Mouse (Mus musculus) adrenal gland, adult 8-10 months (tissue): Measurements from ENCODE around the gene Neurod1. TPM values are rescaled to one million over a fixed set of nuclear protein-coding genes. Genes with fewer than 3 reads are reported as not detected.

Source experiments
- DNase-seq: peaks from one replicate; pipeline ENCODE4 v3.0.0; 2022
- total RNA-seq, 4 experiments: library from RNA; stranded (reverse); gene quantifications; 2 replicates each; pipeline ENCODE4 v1.2.4; 2022

Gene Neurod1
- not detected for total RNA-seq

- no peak for DNase-seq
These were observed at the start of gene Neurod1, which contains the start of gene Cerkl for GRCm38 (mm10) chr2:79456575-79457349. Neurod1 (minus strand) TSS chr2:79456751. Cerkl (minus strand) TSS chr2:79456785.

DNA sequence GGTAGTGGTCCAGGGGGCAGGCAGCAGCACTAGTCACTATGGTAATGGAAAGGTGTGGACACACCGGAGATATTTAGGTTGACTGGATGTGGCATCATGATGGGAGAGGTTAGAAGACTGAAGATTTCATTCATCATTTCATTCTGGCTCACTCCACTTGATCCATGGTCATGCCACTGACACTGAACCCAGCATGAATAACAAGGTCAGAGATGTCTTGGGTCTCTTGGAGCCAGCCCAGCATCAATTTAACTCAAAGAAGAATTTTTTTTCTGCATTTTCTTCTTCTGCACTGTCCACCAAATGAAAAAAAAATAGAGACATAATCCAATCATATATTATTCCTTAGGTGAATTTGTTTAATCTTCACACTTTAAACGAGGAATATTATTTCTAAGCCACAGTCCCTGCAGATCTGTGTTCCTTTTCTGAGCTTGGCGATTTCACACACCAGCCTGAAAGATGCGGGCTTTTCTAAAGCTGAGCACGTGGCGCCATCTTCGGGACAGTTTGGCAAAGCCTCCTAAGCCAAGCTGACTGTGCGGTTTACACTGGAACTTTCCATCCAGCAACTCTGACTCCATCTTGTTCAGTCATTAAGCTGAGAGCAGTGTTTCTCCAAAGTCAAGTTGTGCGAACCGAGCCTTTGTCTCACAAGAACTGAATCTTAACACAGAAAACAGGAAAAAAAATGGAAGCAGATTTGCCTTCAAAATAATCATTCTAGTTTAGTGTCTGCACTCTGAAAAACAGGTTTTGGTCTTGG lies 42.6 kb upstream of the Neurod1 start:
- DNase-seq = peak; percentile 14

DNA sequence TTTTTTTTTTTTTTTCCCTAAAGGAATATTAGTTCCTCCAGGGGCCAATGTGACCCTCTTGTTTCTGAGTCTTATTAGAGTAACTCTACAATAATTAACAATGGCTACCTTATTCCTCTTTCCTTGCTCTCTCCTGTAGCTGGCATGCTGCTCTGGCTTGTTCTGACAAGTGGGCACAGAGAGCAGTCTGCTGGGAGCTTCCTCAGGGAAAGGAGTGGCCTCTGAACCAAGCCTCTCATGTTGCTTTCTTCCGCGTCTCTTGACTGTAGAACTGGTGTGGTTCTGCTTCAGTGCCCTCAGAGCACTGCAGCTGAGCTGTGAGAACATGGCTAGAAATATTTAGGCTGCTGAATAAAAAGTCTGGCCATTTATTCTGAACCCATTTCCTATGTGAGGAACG lies 28.6 kb upstream of the Neurod1 start:
- no peak for DNase-seq

DNA sequence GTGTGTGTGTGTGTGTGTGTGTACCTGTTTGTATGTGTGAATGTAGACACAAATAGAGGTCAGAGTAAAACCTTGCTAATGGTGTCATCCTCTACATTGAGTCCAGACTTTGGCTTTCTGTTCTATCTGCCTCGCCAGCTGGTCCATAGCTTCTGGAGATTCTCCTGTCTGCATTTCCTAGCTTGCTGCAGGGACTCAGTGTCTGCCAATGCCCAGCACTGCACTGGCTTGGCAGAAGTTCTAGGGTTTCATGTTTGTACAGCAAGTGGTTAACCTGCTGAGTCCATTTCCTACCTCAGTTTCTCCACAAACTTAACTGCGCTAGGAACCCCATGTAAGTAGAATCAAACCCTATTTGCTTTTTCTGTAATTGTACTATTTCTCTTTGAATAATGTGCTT lies 26.0 kb upstream of the Neurod1 start:
- DNase-seq = no peak

GRCm38 (mm10) chr2:79462411-79462810 lies 5.9 kb upstream of the Neurod1 start:
- no peak for DNase-seq

- no peak for DNase-seq
These were observed 5.3 kb upstream of the Neurod1 start for GRCm38 (mm10) chr2:79461861-79462260.

DNA sequence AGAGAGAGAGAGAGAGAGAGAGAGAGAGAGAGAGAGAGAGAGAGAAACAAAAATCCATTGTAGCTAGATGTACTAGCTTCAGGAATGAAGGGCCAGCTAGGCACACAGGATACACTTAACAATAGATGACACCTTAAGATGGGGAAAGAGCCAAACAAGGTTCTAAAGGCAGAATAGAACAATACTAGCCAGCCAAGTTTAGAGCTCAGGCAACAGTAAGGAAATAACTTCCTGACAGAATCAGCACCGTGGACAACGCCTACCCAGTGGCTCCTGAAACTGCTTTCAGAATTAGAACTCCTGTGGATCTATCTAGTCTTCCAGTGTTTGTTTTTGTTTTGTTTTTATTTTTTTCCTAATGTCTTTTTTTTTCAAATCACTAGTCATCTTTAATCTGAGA lies 4.0 kb upstream of the Neurod1 start:
- no peak for DNase-seq

DNA sequence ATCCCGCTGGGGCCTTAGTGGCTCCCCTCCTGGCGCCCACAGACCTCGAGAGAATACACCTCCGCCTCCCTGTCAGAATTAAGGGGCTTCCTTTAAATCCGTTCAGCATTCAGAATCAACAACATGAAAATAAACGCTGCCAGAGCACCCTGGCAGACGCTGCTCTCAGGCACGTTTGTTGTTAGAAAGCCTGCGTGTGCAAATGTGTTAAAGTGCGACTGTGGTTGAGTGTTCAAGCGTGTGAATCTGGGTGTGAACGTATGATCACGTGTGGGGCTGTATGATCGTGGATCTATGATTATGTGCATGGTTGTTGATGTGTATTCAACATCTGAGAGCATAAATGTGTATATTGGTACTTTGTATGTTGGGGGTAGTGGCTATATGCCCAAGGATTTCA lies 3.6 kb upstream of the Neurod1 start:
- DNase-seq = no peak

- DNase-seq = no peak
These were observed 2.8 kb upstream of the Neurod1 start for GRCm38 (mm10) chr2:79459061-79460045.

- DNase-seq = no peak
These were observed 1.4 kb upstream of the Neurod1 start for GRCm38 (mm10) chr2:79457932-79458331.

GRCm38 (mm10) chr2:79457434-79457833 lies 883 bp upstream of the Neurod1 start:
- no peak for DNase-seq

DNA sequence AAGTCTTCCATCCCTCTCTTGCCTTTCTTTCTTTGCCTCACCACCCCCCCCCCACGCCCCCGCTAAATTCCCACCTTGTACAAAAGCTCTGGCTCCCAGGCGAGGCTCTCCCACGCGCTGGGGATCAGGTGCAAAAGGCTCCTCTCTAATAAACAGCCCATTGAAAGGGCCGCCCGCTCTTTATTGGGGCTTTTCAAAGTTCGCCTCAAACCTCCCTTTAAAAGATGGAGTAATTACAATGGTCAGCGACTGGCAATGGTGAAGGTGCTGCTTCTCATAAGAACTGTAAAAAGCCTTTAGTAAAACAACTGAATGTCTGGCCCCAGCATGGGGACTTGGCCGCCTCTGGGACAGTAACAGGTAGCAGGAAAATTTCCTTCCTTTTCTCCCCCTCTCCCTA lies 905 bp downstream of the Neurod1 start:
- no peak for DNase-seq

- DNase-seq = no peak
These were observed 1.6 kb downstream of the Neurod1 start for GRCm38 (mm10) chr2:79454786-79455446.

- DNase-seq = peak; percentile 15
These were observed 2.4 kb downstream of the Neurod1 start for GRCm38 (mm10) chr2:79453901-79454781.

- DNase-seq = no peak
These were observed 5.1 kb downstream of the Neurod1 start for GRCm38 (mm10) chr2:79451438-79451837.

DNA sequence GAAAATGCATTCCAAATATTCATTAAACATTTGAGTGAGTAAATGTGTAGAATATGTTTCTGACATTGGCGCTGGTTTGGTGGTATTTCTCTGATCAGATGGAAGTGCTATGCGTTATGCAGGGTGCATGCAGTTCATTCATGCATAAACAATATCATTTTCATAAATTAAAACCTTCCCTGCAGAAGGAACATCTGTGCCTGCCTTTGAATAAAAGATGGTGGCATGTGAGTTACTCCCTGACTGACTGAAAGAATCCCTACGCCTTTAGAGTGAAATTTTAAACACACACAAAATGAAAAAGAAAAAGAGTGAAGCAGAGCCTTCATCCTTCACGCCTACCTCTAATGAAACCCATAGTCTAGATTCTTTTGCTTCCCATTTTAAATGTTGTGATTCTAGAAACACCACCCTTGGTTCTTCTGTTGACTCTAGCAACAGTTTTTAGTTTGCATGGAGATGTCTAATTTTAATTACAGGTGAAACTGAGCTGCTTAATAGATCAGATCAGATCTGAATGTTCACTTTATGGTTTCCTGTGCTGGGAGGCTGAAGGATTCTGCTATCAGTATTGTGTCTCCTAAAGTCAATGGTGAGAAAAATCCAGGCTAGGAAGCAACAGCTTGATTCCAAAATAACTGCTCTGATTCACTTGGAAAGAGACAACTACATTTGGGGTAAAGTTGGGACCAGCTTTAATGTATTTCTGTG lies 5.7 kb downstream of the Neurod1 start:
- DNase-seq = no peak

- no peak for DNase-seq
These were observed 7.2 kb downstream of the Neurod1 start for GRCm38 (mm10) chr2:79449371-79449770.

- no peak for DNase-seq
These were observed 9.4 kb downstream of the Neurod1 start for GRCm38 (mm10) chr2:79447198-79447597.

DNA sequence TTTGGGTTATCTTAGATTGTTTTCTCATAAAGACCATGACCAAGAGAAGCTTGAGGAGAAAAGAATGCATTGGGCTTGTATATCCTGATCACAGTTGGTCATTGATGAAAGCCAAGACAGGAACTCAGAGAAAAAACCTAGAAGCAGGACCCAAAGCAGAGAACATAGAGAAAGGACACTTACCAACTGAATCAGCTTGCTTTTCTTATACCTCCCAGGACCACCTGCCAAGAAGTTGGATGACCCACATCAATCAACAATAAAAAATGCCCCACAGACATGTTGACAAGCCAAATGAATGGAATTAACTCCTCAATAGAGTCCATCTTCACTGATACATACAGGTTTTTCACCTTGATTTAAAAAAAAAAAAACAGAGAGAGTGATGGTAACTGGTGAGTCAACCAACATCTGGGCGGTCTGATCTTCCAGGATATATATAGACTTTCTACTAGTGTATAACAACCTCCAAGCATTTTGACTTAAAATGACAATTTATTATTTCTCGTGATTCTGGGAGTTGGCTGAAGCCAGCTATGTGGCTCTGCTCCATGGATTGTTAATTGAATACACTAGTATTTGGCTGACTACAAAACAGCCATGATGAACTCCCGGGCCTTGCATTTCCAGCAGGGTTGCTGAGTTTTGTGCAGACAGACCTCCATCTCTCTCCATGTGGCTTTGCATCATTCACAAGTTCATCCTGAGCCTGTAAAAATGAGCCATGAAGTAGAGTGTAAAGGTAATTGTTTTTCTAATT lies 12.5 kb downstream of the Neurod1 start:
- DNase-seq = no peak

- no peak for DNase-seq
These were observed 13.2 kb downstream of the Neurod1 start for GRCm38 (mm10) chr2:79443401-79443800.
